Mouse (Mus musculus) frontal cortex, adult 2 months (tissue): ENCODE data around the gene Gm20388. TPM values are rescaled to one million over a fixed set of nuclear protein-coding genes. Genes with fewer than 3 reads are reported as not detected.
A peak's percentile ranks its signal among the peaks of the same experiment; 100 is the strongest.

Source experiments
- DNase-seq, 2 experiments: peaks; one replicate each; pipeline ENCODE4 v3.0.0; 2022; ENCODE audit warnings: low spot score in 1 of 2; ENCODE audit errors: extremely low spot score in 1 of 2
- polyA plus RNA-seq: library from polyadenylated mRNA; depleted of rRNA; stranded (reverse); fragments of >200 nt; gene quantifications from 2 replicates; pipeline ENCODE4 v1.2.3, GENCODE M21; 2012

The Gm20388 gene
- polyA plus RNA-seq, 1 experiment, result 22.2 TPM

DNA sequence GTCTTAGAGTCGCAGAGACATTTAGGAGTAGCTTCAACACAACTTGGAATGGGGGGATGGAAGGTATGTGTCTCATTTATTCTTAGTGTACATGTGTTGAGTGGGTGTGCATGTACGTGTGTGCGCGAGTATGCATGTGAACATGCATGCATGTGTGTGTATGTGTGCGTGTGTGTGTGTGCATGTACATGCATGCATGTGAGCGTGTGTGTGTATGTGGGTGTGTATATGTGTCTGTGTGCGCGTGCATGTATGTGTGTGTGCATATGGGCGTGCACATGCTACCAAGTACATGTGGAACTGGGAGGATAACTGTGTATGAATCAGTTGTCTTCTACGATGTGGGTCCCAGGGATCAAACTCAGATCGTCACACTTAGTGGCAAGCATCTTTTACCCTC lies 2826.0 kb downstream of the Gm20388 start:
- DNase-seq, result no peak

DNA sequence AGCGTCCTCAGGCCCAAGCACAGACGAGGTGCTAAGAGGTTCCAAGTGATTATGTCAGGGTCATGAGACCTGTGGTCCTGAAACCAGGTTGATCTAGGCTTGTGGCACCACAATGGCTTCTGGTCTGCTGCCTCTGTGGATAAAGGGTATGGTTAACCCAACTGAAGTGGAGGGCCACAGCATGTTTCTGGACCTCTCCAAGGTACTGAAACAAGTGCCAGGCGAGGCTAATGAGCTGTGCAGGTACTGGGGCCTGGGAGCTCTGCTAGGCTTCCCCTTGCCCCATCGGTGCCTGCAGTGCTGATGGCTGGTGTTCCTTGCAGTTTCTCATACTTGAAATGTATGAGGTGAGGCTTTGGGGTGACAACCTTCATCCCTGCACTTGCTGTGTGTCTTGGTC lies 2826.4 kb downstream of the Gm20388 start:
- no peak for DNase-seq

DNA sequence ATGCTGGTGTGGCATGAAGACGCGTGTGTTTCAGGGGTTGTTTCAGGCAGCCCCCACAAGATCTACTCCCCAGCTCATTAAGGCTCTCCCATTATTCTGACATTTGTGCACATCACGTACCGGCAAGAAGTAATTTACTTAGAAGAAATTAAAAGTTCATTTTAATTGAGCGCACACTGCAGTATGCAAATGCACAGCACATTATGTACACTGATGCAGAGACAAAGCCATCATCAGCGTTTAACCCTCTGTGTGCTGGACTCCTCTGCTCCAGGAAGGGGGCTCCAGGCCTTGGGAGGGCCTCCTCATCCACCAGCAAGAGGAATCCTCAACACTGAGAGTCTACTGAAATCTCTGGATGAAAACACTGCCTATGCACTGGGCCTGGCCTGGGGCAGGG lies 2827.2 kb downstream of the Gm20388 start:
- DNase-seq, result no peak

- DNase-seq, result no peak
Measured at GRCm38 (mm10) chr8:122739102-122739725, 2828.6 kb downstream of the Gm20388 start.

DNA sequence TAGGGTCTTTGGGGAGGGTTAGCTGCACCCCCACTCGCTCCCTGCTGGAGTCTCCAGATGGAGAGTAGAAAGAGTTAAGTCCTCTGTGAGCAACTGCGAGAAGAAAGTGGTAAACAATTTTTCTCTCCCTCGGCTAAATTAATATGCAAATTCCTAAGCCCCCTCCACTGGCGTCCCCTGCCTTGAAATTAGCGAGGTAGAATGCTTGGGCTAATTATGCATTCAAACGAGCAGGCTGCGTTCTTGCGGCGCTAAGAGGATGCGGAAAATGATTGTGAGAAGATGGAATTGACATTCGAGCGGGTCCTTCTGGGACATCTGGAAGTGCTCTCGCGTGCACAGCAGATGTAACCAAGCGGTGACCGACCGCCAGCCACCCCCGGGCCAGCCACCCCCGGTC lies 2831.8 kb downstream of the Gm20388 start:
- no peak for DNase-seq

DNA sequence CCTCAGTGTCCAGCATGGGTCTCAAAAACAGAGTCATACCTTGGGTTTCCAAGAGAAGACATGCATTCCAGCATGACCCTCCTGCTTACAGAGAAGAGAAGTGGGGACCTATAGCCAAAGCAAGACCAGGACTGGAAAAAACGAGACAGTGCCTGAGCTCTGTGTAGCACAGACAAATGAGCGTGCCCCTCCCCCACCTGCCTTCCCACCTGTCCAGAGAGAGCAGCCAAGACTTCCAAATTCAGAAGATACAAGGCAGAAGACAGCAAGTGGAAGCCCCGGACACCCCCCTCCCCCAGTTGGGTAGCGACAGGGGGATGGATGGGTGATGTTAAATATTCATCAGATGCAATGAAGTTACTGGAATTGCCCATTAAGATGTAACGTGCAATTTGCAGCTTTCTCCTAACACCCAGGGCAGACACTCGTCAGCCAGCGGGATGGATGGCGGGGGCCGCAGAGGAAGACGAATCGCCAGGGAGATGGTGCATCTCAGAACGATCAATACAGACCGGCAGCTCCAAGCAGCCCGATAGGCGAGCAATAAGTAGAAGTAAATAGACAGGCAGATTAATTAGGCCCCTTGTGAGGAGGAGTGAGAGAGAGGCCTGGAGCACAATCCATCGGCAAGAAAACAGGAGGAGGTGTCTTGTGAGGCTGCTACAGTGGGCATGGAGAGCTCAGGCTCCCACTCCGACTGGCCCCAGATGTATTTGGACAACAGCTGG lies 2834.5 kb downstream of the Gm20388 start:
- no peak for DNase-seq

DNA sequence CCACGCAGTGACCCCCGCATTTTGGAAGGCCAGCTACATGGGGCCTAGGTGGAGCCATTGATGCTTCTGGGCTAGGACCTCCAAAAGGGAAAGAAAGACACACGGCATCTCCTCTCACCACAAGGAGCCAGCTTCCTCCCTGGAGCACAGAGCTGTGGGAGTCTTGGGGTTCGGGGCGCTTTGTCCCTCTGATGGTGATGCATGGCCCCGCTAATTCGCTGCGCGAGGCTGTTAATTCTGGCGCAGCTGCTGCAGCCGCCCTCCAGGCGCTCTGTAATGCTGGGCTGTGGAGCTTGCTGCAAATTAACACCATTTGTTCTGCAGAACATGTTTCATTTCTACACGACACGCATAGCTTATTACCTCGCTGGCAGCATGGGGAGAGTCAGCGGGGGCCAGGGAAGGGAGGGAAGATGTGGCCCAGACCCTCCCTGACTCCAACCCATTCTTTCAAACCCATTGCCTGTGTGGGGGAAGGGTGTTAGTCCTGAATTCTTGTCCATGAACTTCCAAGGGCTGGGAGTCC lies 2835.2 kb downstream of the Gm20388 start:
- no peak for DNase-seq

DNA sequence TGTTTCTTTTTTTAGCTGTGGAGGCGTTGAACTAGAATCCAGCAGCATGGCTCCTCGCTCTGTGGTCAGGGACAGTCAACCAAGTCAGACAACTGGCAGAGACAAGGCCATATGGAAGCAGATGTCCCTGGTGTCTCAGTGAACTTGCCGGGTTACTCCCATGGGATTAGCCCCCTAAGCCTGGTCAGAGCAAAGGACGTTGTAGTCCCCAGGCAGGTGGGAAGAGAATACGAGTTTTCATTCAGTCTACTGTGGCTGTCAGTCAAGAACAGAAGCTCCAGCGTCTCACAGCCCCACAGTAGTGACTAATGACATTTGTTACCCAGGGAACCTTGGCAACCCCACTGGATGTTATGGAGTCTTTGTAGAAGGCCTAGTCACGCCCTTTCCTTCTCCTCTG lies 2835.8 kb downstream of the Gm20388 start:
- DNase-seq, result no peak

GRCm38 (mm10) chr8:122747825-122748224 lies 2837.2 kb downstream of the Gm20388 start:
- DNase-seq, result no peak

DNA sequence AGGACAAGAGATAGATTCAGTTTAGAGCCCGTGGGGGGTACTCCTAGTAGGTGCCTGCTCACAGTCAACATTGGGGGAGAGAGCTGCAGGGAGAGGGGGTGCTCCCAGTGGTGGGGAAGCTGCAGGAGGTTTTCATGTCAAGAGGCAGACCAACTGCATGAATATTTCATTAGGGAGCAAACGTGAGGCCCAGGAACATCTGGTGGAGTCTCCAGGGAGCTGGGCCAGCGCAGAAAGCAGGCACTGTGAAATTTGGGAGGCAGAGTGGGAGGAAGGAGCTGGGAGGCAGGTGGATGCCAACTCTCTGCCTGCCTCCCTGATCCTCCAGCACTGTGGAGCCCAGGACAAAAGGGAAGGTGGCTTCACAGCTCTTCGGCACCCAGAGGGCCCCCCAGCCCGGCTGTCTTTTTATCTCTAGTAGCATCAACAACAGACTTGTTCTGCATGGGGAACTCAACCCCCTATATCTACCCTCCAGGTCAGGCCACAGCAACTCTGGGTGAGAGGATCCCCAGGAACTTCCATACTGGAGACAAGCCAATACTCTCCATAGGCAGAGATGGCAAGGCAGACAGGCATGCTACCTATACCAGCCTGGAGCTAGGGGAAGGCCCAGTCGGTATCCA lies 2838.8 kb downstream of the Gm20388 start:
- peak in 1 of 2 experiments; percentile 59 for DNase-seq

DNA sequence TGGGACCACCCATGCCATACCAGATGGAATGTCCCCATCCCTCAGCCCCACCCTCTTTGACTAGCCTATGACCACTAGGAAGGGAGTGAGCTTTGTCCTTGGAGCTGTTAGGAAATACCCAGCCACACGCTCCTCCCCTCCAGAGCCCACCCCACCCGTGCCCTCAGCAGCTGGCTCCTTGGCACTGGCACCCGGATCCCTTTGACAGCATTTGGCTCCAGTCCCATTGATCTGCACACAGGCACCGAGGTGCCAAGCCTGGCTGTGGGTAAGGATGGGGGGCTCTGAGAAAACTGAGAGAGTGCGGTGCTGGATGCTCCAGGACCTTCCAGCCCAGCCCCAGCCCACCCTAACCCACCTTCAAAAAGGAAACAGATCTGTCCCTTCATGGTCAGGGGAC lies 2840.7 kb downstream of the Gm20388 start:
- DNase-seq, result peak in 1 of 2 experiments; percentile 57

- peak; percentile 38 to 81 for DNase-seq
Measured at GRCm38 (mm10) chr8:122752111-122752721, 2841.6 kb downstream of the Gm20388 start.

DNA sequence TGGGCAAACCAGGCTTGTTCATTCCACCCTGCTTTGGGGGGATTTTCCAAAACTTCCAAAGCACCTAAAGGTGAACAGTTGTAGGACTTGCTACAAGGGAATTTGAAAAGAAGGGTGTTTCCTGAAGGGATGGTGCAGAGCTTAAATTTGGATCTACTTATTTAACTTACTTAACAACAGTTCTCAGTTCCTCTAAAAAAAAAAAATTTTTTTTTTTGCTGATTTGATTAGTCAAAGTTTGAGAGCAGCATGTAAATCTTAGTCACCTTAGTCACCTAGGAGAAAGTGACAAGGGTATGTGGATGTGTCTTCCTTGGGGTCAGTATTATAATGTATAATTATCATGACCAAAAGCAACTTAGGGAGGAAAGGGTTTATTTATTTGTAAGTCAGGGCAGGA lies 2848.0 kb downstream of the Gm20388 start:
- DNase-seq, result no peak

DNA sequence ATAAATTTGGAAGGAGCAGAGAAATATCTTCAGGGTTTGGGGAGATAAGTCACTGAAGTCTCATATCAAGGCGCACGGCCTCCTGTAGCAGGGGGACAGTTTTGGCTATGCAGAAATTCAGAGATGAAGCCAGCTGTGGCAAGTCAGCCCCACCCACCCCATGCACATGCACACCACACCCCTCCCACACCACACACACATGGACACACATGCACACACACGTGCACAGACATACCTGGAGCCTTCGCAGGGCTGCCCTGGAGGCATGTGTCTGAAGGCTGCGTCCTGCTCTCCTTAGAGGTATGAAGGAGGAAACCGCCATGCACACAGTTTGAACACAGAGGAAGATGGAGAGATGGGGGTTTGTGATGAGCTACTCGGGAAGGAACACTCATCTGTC lies 2849.5 kb downstream of the Gm20388 start:
- no peak for DNase-seq

GRCm38 (mm10) chr8:122761109-122761508 lies 2850.5 kb downstream of the Gm20388 start:
- no peak for DNase-seq

DNA sequence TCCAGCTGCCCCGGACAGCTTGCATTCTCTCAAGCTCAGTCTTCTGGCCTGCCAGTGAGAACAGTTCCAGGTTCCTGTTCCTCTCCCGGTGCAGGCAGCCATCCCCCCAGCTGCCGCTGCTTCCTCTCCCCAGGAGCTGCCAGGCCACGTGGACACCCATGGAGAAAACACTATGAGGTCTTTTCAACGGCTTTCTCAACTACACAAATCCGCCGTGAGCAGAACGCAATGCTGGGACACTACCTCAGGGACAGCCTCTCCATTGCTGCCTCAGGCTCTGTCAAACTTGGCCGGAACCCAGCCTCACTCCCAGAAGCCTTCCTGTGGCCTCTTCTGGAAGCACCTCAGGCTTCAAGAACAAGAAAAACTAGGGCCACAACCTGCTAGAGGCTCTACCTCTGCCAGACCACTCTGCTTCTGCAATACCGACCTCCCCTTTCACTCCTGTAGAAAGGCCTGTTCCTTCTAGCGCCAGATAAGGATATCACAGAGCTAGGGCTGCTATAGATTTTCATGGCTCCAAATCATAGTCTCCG lies 2852.2 kb downstream of the Gm20388 start:
- DNase-seq, result no peak

DNA sequence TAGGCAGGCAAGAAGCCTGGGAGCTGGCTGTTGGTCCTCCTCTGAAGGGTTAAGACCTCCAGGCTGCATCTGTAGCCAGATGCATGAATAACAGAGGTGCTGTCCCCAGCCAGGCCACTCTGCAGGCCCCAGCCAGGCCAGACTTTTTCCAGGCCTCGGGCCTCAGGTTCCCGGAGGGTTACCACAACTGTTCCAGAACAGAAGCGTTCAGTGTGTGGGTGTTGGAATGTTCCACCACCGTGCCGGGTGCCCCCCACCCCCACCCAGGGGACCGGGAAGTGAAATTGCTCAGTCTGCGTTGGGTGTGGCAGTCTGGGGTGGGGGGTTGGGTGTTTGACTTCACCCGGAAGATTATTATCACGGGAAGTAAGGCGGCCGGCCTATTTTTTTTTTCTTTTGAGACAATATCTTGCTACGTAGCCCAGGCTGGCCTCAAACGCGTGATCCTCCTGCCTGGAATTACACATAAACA lies 2852.7 kb downstream of the Gm20388 start:
- DNase-seq, result no peak

DNA sequence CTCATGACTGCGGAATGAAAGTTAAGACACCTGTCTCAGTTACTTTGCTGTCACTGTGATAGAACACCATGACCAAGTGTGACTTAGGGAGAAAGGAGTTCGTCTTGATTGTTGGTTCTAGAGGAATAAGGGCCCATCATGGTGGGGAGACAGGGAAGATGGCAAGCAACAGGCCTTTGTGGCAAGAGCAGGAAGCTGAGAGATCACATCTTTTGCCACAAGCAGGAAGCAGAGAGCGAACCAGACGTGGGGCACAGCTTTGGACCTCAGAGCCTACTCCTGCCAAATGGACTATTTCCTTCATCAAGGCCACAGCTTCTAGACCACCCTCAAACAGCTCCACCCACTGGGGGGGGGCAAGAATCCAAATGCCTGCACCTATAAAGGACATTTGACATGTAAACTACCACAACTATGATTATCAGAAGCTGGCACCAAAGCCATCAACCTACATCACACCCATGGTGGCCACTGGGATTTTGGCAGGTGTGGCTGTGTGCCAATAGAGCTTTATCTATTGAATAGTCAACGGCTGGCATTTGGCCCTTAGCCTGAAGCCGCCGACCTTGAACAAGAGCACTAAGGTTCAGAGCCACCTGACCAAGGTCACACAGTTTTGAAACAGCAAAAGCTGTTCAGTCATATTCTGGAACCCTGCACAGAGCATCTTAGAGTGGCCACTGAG lies 2854.3 kb downstream of the Gm20388 start:
- DNase-seq, result no peak

- no peak for DNase-seq
Measured at GRCm38 (mm10) chr8:122766189-122766588, 2855.5 kb downstream of the Gm20388 start.

- no peak for DNase-seq
Measured at GRCm38 (mm10) chr8:122766647-122767200, 2856.1 kb downstream of the Gm20388 start.
